Mouse (Mus musculus): ENCODE data around the gene Grip1. TPM values are rescaled to one million over a fixed set of nuclear protein-coding genes. Genes with fewer than 3 reads are reported as not detected.

Gene Grip1
- polyA plus RNA-seq, 1 experiment from 2014 or later = 7.9 TPM

Other genes with a start within 250 kb of the Grip1 start
- gene Cand1, start 213.8 kb upstream of the Grip1 start, polyA plus RNA-seq (2016; fragmentation: Nextera tagmentation; extraction: Ambion mirVana) = 82.6 and 96.5 TPM in 2 replicates

Data from hindbrain, embryonic 10.5 days (tissue).